Mouse (Mus musculus) embryonic fibroblast, embryonic 13.5 days (primary cell): ENCODE results near the gene Mrpl41. TPM values are rescaled to one million over a fixed set of nuclear protein-coding genes. Genes with fewer than 3 reads are reported as not detected.
"Not testable (repeated sequence)": the region's sequence is repeated elsewhere in the genome, so short reads cannot be mapped to it uniquely, and the experiment has no call there.

Experiments
- H3K27ac ChIP-seq: 2 replicates; pipeline ENCODE4 v1.5.1; 2012; ENCODE audit warnings: low read length, control low read depth, inconsistent platforms; ENCODE audit not compliant: insufficient read depth
- H3K4me1 ChIP-seq: 2 replicates; pipeline ENCODE4 v1.6.1; 2011; ENCODE audit warnings: low read length; ENCODE audit not compliant: control insufficient read depth, insufficient read depth
- H3K4me3 ChIP-seq: 2 replicates; pipeline ENCODE4 v1.5.1; 2011; ENCODE audit warnings: mild to moderate bottlenecking, control low read depth, low read length; ENCODE audit not compliant: insufficient read depth
- CTCF ChIP-seq: IDR thresholded peaks from 2 replicates; pipeline ENCODE4 v1.5.1; 2011; ENCODE audit warnings: mild to moderate bottlenecking, control low read depth, low read length, moderate library complexity, borderline replicate concordance; ENCODE audit not compliant: insufficient read depth
- POLR2A ChIP-seq: IDR thresholded peaks from 2 replicates; pipeline ENCODE4 v1.6.1; 2011; ENCODE audit warnings: low read depth, mild to moderate bottlenecking, control low read depth, low read length, moderate library complexity
- polyA plus RNA-seq: library from polyadenylated mRNA; stranded (reverse); fragments of >200 nt; gene quantifications from 2 replicates; pipeline ENCODE4 v1.2.4, GENCODE M21; 2011; ENCODE audit warnings: low read depth; ENCODE audit not compliant: missing spikeins, insufficient read length

The Mrpl41 gene
- polyA plus RNA-seq, 1 experiment, result 46.0 TPM

GRCm38 (mm10) chr2:24976960-24977359 is 2.1 kb upstream of the Mrpl41 start:
- no peak overlapping the region for H3K4me3 ChIP-seq
- H3K4me1 ChIP-seq, result peaks cover 6% of the 10 kb centered on the region; the same call in 1 of the 2 replicates
- no peak for TF ChIP-seq CTCF

DNA sequence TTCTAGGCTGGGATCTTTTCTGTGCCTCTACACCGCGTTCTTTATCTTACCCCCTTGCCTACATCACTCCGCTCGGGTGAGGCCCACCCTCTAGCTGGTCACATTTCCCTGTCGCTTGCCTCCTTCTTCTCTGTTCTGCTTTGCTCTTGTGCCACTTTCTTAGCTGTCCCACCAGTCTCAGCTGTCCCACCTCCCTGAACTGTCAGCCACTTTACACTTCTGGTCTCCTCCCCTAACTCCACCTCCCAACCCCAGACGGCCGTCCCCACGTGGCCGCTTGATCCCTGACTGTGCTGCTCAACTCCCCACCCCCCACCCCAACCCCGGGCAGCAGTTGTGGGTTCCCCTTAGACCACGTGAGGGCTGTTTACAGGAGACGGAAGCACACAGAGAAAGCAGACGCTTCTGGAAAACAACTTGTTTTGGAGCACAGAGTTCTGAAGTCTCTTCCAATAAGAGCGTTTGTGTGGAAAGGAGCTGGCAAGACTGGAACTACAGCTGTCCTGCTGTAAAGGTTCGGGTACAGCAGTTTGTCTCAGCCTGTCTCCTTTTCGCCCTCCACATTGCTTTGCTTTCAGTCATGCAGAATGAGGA is 903 bp upstream of the Mrpl41 start, which contains the start of gene Pnpla7:
Pnpla7 (plus strand) TSS at position 330 of the 594 bp plus-strand sequence.
- TF ChIP-seq POLR2A (peak; percentile 65; the same call in 1 of the 2 replicates), CTCF (no peak)
- Histone ChIP-seq H3K27ac (no peak within 1 kb of the TSS; the same call in 1 of the 2 replicates), H3K4me1 (peaks cover 6% of the 10 kb centered on the region; the same call in 1 of the 2 replicates), H3K4me3 (peak within 1 kb of the TSS; percentile 86)

More at GRCm38 (mm10) chr2:24976960-24977359, 2.1 kb upstream of the Mrpl41 start:
- no peak overlapping the region for H3K27ac ChIP-seq

GRCm38 (mm10) chr2:24974452-24974851 is 446 bp downstream of the Mrpl41 start:
- H3K4me1 ChIP-seq, result not testable (repeated sequence)
- Histone ChIP-seq H3K4me3 (peak overlapping the region; percentile 86), H3K27ac (peak overlapping the region; percentile 22)

GRCm38 (mm10) chr2:24970386-24970785 is 4.5 kb downstream of the Mrpl41 start:
- Histone ChIP-seq H3K4me3 (no peak overlapping the region), H3K4me1 (peaks cover 3% of the 10 kb centered on the region; the same call in 1 of the 2 replicates), H3K27ac (no peak overlapping the region)
- TF ChIP-seq POLR2A (no peak), CTCF (no peak)

DNA sequence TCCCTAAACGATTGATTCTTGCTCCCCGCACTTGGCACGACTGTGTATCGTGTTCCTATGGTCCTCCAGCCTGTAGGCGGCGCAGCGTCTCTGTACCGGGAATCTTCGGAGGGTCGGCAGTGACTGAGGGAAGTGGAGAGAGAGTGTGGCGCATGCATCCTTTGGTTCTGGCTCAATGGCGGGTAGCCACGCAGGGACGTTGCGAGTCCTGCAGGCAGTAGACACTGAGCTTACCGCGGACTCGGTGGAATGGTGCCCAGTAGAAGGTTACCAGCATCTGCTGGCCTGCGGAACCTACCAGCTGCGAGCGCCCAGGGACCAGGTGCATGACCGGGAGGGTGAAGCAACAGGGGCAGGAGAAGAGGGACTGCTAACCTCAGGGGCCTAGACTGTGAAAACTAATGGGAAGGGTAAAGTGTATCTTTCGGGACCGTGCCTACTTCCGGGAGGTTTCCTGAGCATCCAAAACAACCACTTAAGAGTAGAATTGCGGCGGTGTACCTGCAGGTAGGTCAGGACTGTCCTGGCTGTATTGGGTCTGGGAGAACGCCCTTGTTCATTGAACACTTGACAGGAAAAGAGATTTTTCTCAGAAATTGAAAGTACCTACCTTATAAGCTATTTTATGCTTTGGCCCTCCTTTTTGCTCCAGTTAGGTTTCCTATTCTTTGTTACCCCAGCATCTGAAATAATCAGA is 12.4 kb downstream of the Mrpl41 start, which contains the start of gene Dph7:
Dph7 (plus strand) TSS at position 97 of the 697 bp plus-strand sequence.
- TF ChIP-seq CTCF (peak; percentile 94), POLR2A (peak; percentile 94)
- Histone ChIP-seq H3K4me1 (peaks cover 8% of the 10 kb centered on the region), H3K27ac (no peak within 1 kb of the TSS), H3K4me3 (peak within 1 kb of the TSS; percentile 75)

- H3K4me3 ChIP-seq, result no peak overlapping the region
- no peak overlapping the region for H3K27ac ChIP-seq
- peaks cover 8% of the 10 kb centered on the region for H3K4me1 ChIP-seq
- TF ChIP-seq POLR2A, result no peak
- TF ChIP-seq CTCF, result peak; percentile 65; the same call in 1 of the 2 replicates
These were observed 14.0 kb downstream of the Mrpl41 start for GRCm38 (mm10) chr2:24960910-24961309.

- no peak for TF ChIP-seq CTCF
- TF ChIP-seq POLR2A, result no peak
- Histone ChIP-seq H3K4me1 (no peaks in the 10 kb centered on the region), H3K27ac (no peak overlapping the region), H3K4me3 (no peak overlapping the region)
These were observed 22.3 kb downstream of the Mrpl41 start for GRCm38 (mm10) chr2:24952537-24953055.

- Histone ChIP-seq H3K27ac (no peak overlapping the region), H3K4me1 (no peaks in the 10 kb centered on the region), H3K4me3 (peak overlapping the region; percentile 85)
- TF ChIP-seq CTCF (no peak), POLR2A (no peak)
These were observed 24.7 kb downstream of the Mrpl41 start for GRCm38 (mm10) chr2:24950189-24950535.

- no peak within 1 kb of the TSS for H3K27ac ChIP-seq
- H3K4me3 ChIP-seq, result peak within 1 kb of the TSS; percentile 85
- H3K4me1 ChIP-seq, result no peaks in the 10 kb centered on the region
- no peak for TF ChIP-seq CTCF
- TF ChIP-seq POLR2A, result peak; percentile 63
These were observed 25.3 kb downstream of the Mrpl41 start, which contains the start of gene Zmynd19 for GRCm38 (mm10) chr2:24949421-24950188. TSS of gene Zmynd19 (plus strand) at chr2:24949792.

GRCm38 (mm10) chr2:24944304-24944703 is 30.6 kb downstream of the Mrpl41 start:
- not testable (repeated sequence) for H3K27ac ChIP-seq, H3K4me3 ChIP-seq, H3K4me1 ChIP-seq
